Mouse (Mus musculus) heart, postnatal 0 days (tissue): ENCODE data around the gene Malsu1.

Experiments used
- CTCF ChIP-seq: IDR thresholded peaks from 2 replicates; pipeline ENCODE4 v1.5.1; 2016; ENCODE audit warnings: antibody characterized with exemption, control low read depth, low read depth
- EP300 ChIP-seq: IDR thresholded peaks from 2 replicates; pipeline ENCODE4 v1.6.1; 2016; ENCODE audit warnings: antibody characterized with exemption, low read depth

DNA sequence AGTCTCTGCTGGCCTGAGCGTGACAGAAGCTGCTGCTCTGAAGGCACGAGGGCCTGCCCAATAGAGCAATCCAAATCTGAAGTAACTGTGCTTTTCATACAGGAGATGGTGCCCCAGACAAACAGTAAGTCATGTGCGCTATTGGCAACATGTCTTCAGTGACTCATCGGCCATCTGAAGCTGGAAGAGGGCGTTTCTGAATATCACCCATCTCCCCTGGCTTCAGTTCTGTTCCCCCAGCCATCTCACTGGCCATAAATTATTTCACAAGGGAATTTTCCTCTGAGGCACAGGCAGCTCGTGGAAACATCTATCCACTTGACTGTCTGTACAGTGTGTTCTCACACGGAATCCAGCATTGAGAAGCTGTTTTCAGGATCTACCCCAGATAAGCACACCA lies 22.8 kb downstream of the Malsu1 start:
- TF ChIP-seq CTCF, result no peak
- no peak for TF ChIP-seq EP300
